Mouse (Mus musculus): ENCODE results near the gene Slc12a7. TPM values are rescaled to one million over a fixed set of nuclear protein-coding genes. Genes with fewer than 3 reads are reported as not detected.
"Not testable (repeated sequence)": the region's sequence is repeated elsewhere in the genome, so short reads cannot be mapped to it uniquely, and the experiment has no call there.

The Slc12a7 gene
- polyA plus RNA-seq, 1 experiment from 2014 or later, result 14.3 TPM

GRCm38 (mm10) chr13:73723081-73723668, 9.7 kb upstream of the Slc12a7 start:
- no peak overlapping the region for H3K27ac ChIP-seq
- 35% methylated on average over 8 of the region's 8 CpGs for WGBS
- H3K9me3 ChIP-seq, result no peaks in the 10 kb centered on the region
- no peak overlapping the region for H3K4me2 ChIP-seq
- H3K27me3 ChIP-seq, result peaks cover 4% of the 10 kb centered on the region; the same call in 1 of the 2 replicates
- no peaks in the 10 kb centered on the region for H3K36me3 ChIP-seq
- H3K9ac ChIP-seq, result no peak overlapping the region
- no peak overlapping the region for H3K4me3 ChIP-seq
- H3K4me1 ChIP-seq, result no peaks in the 10 kb centered on the region
- no peak for ATAC-seq (ENCODE audit: insufficient number of reproducible peaks, low FRiP score, low TSS enrichment, low read depth)

- peaks cover 4% of the 10 kb centered on the region; the same call in 1 of the 2 replicates for H3K27me3 ChIP-seq
- no peak for ATAC-seq (ENCODE audit: insufficient number of reproducible peaks, low FRiP score, low TSS enrichment, low read depth)
- no peaks in the 10 kb centered on the region for H3K36me3 ChIP-seq
- no peaks in the 10 kb centered on the region for H3K9me3 ChIP-seq
- H3K4me3 ChIP-seq, result no peak overlapping the region
- H3K4me2 ChIP-seq, result no peak overlapping the region
- H3K9ac ChIP-seq, result no peak overlapping the region
- H3K4me1 ChIP-seq, result no peaks in the 10 kb centered on the region
- 81% methylated on average over 5 of the region's 5 CpGs for WGBS
- H3K27ac ChIP-seq, result no peak overlapping the region
Observed at GRCm38 (mm10) chr13:73725315-73725714, 7.6 kb upstream of the Slc12a7 start.

GRCm38 (mm10) chr13:73727621-73728025, 5.3 kb upstream of the Slc12a7 start:
- ATAC-seq (ENCODE audit: insufficient number of reproducible peaks, low FRiP score, low TSS enrichment, low read depth), result no peak
- WGBS, result 27% methylated on average over 2 of the region's 2 CpGs
- Histone ChIP-seq H3K4me2 (no peak overlapping the region), H3K9me3 (no peaks in the 10 kb centered on the region), H3K36me3 (no peaks in the 10 kb centered on the region), H3K4me3 (no peak overlapping the region), H3K9ac (no peak overlapping the region), H3K4me1 (peaks cover 7% of the 10 kb centered on the region), H3K27me3 (peaks cover under 1% of the 10 kb centered on the region; the same call in 1 of the 2 replicates), H3K27ac (no peak overlapping the region)

- Histone ChIP-seq H3K27me3 (peaks cover 2% of the 10 kb centered on the region; the same call in 1 of the 2 replicates), H3K9ac (no peak overlapping the region), H3K4me1 (peaks cover 13% of the 10 kb centered on the region), H3K36me3 (no peaks in the 10 kb centered on the region), H3K4me3 (no peak overlapping the region), H3K27ac (no peak overlapping the region), H3K9me3 (no peaks in the 10 kb centered on the region), H3K4me2 (no peak overlapping the region)
- no peak for ATAC-seq (ENCODE audit: insufficient number of reproducible peaks, low FRiP score, low TSS enrichment, low read depth)
Observed at GRCm38 (mm10) chr13:73728633-73729032, 4.3 kb upstream of the Slc12a7 start.

GRCm38 (mm10) chr13:73730913-73731312, 2.0 kb upstream of the Slc12a7 start:
- Histone ChIP-seq H3K36me3 (no peaks in the 10 kb centered on the region), H3K9ac (no peak overlapping the region), H3K4me1 (peaks cover 13% of the 10 kb centered on the region), H3K4me3 (no peak overlapping the region), H3K27me3 (peaks cover 6% of the 10 kb centered on the region; the same call in 1 of the 2 replicates), H3K4me2 (no peak overlapping the region), H3K27ac (no peak overlapping the region), H3K9me3 (no peaks in the 10 kb centered on the region)
- WGBS, result 53% methylated on average over 1 of the region's 1 CpGs
- ATAC-seq (ENCODE audit: insufficient number of reproducible peaks, low FRiP score, low TSS enrichment, low read depth), result no peak

GRCm38 (mm10) chr13:73732235-73732634, 659 bp upstream of the Slc12a7 start:
- H3K9ac ChIP-seq, result no peak overlapping the region
- H3K4me1 ChIP-seq, result peaks cover 13% of the 10 kb centered on the region
- peak overlapping the region; percentile 38; the same call in 1 of the 2 replicates for H3K4me3 ChIP-seq
- no peak overlapping the region for H3K27ac ChIP-seq
- H3K9me3 ChIP-seq, result no peaks in the 10 kb centered on the region
- peak overlapping the region; percentile 68 for H3K4me2 ChIP-seq
- H3K36me3 ChIP-seq, result no peaks in the 10 kb centered on the region
- no peak for ATAC-seq (ENCODE audit: insufficient number of reproducible peaks, low FRiP score, low TSS enrichment, low read depth)
- WGBS, result 74% methylated on average over 7 of the region's 7 CpGs
- H3K27me3 ChIP-seq, result peaks cover 6% of the 10 kb centered on the region; the same call in 1 of the 2 replicates

GRCm38 (mm10) chr13:73734379-73734778, 1.5 kb downstream of the Slc12a7 start:
- Histone ChIP-seq H3K27ac (no peak overlapping the region), H3K9me3 (no peaks in the 10 kb centered on the region), H3K4me2 (no peak overlapping the region), H3K9ac (no peak overlapping the region), H3K36me3 (no peaks in the 10 kb centered on the region), H3K4me3 (no peak overlapping the region), H3K27me3 (peaks cover 6% of the 10 kb centered on the region; the same call in 1 of the 2 replicates), H3K4me1 (peaks cover 13% of the 10 kb centered on the region)
- ATAC-seq (ENCODE audit: insufficient number of reproducible peaks, low FRiP score, low TSS enrichment, low read depth), result no peak
- WGBS, result 85% methylated on average over 1 of the region's 1 CpGs

GRCm38 (mm10) chr13:73735270-73735669, 2.4 kb downstream of the Slc12a7 start:
- peaks cover 13% of the 10 kb centered on the region for H3K4me1 ChIP-seq
- H3K4me3 ChIP-seq, result no peak overlapping the region
- no peaks in the 10 kb centered on the region for H3K9me3 ChIP-seq
- H3K27me3 ChIP-seq, result peaks cover 6% of the 10 kb centered on the region; the same call in 1 of the 2 replicates
- H3K36me3 ChIP-seq, result no peaks in the 10 kb centered on the region
- ATAC-seq (ENCODE audit: insufficient number of reproducible peaks, low FRiP score, low TSS enrichment, low read depth), result no peak
- no peak overlapping the region for H3K27ac ChIP-seq
- WGBS, result 51% methylated on average over 8 of the region's 8 CpGs
- no peak overlapping the region for H3K4me2 ChIP-seq
- no peak overlapping the region for H3K9ac ChIP-seq

GRCm38 (mm10) chr13:73735928-73736327, 3.0 kb downstream of the Slc12a7 start:
- H3K4me1 ChIP-seq, result peaks cover 13% of the 10 kb centered on the region
- H3K9me3 ChIP-seq, result no peaks in the 10 kb centered on the region
- H3K4me3 ChIP-seq, result no peak overlapping the region
- H3K27me3 ChIP-seq, result peaks cover 6% of the 10 kb centered on the region; the same call in 1 of the 2 replicates
- no peak for ATAC-seq (ENCODE audit: insufficient number of reproducible peaks, low FRiP score, low TSS enrichment, low read depth)
- no peak overlapping the region for H3K27ac ChIP-seq
- H3K4me2 ChIP-seq, result no peak overlapping the region
- H3K36me3 ChIP-seq, result no peaks in the 10 kb centered on the region
- H3K9ac ChIP-seq, result no peak overlapping the region
- 70% methylated on average over 2 of the region's 2 CpGs for WGBS

- Histone ChIP-seq H3K4me1 (peaks cover 13% of the 10 kb centered on the region), H3K4me3 (no peak overlapping the region), H3K27me3 (peaks cover 6% of the 10 kb centered on the region; the same call in 1 of the 2 replicates), H3K9ac (no peak overlapping the region), H3K27ac (no peak overlapping the region), H3K36me3 (no peaks in the 10 kb centered on the region), H3K9me3 (no peaks in the 10 kb centered on the region), H3K4me2 (no peak overlapping the region)
- no peak for ATAC-seq (ENCODE audit: insufficient number of reproducible peaks, low FRiP score, low TSS enrichment, low read depth)
- WGBS, result 74% methylated on average over 3 of the region's 3 CpGs
Observed at GRCm38 (mm10) chr13:73736943-73737342, 4.0 kb downstream of the Slc12a7 start.

- ATAC-seq (ENCODE audit: insufficient number of reproducible peaks, low FRiP score, low TSS enrichment, low read depth); H3K9ac ChIP-seq; H3K27ac ChIP-seq; H3K4me3 ChIP-seq; H3K9me3 ChIP-seq; H3K4me2 ChIP-seq; H3K4me1 ChIP-seq; H3K36me3 ChIP-seq; H3K27me3 ChIP-seq: not testable (repeated sequence)
- WGBS, result 28% methylated on average over 2 of the region's 2 CpGs
Observed at GRCm38 (mm10) chr13:73740399-73740944, 7.6 kb downstream of the Slc12a7 start.

GRCm38 (mm10) chr13:73742944-73743343, 10.1 kb downstream of the Slc12a7 start:
- Histone ChIP-seq H3K4me2 (no peak overlapping the region), H3K9me3 (no peaks in the 10 kb centered on the region), H3K9ac (no peak overlapping the region), H3K27me3 (no peaks in the 10 kb centered on the region), H3K4me3 (no peak overlapping the region), H3K4me1 (no peaks in the 10 kb centered on the region), H3K36me3 (no peaks in the 10 kb centered on the region), H3K27ac (no peak overlapping the region)
- WGBS, result 29% methylated on average over 4 of the region's 4 CpGs
- ATAC-seq (ENCODE audit: insufficient number of reproducible peaks, low FRiP score, low TSS enrichment, low read depth), result no peak
